Mouse (Mus musculus) cerebellum, postnatal 4 days (tissue): ENCODE measurements at regions not wholly inside any gene's neighbourhood (a gene's known extent, or its start where the extent isn't known, plus 50 kb on each side); places are given as distances from the start of the nearest gene placed in this dataset.

ENCODE experiments used
- DNase-seq, 2 experiments: peaks; one replicate each; pipeline ENCODE4 v3.0.0; 2022; ENCODE audit warnings: low spot score in 2 of 2, mixed read lengths in 1 of 2

GRCm38 (mm10) chr7:129441085-129441617, 150.5 kb upstream of the Wdr11 start:
- DNase-seq, result no peak

- DNase-seq, result peak in 1 of 2 experiments; percentile 4
These were observed 122.2 kb upstream of the Wdr11 start for GRCm38 (mm10) chr7:129469496-129469895.

- no peak for DNase-seq
These were observed 107.9 kb upstream of the Wdr11 start for GRCm38 (mm10) chr7:129483736-129484135.

- peak in 1 of 2 experiments; percentile 29 for DNase-seq
These were observed 84.8 kb upstream of the Wdr11 start for GRCm38 (mm10) chr7:129506894-129507293.

- DNase-seq, result no peak
These were observed 82.0 kb upstream of the Wdr11 start for GRCm38 (mm10) chr7:129509631-129510132.

- no peak for DNase-seq
These were observed 77.0 kb upstream of the Wdr11 start for GRCm38 (mm10) chr7:129514619-129515018.

GRCm38 (mm10) chr7:129524369-129524915, 67.2 kb upstream of the Wdr11 start:
- no peak for DNase-seq

GRCm38 (mm10) chr7:129525985-129526384, 65.7 kb upstream of the Wdr11 start:
- no peak for DNase-seq

GRCm38 (mm10) chr7:129528263-129528662, 63.4 kb upstream of the Wdr11 start:
- DNase-seq, result no peak

GRCm38 (mm10) chr7:129533366-129533905, 58.2 kb upstream of the Wdr11 start:
- DNase-seq, result peak in 1 of 2 experiments; percentile 4
